Mouse (Mus musculus): ENCODE data around the gene Olfr312. TPM values are rescaled to one million over a fixed set of nuclear protein-coding genes. Genes with fewer than 3 reads are reported as not detected.
A peak's percentile ranks its signal among the peaks of the same experiment; 100 is the strongest.
"Not testable (repeated sequence)": the region's sequence is repeated elsewhere in the genome, so short reads cannot be mapped to it uniquely, and the experiment has no call there.

The Olfr312 gene
- polyA plus RNA-seq, 1 experiment from 2014 or later: not detected

DNA sequence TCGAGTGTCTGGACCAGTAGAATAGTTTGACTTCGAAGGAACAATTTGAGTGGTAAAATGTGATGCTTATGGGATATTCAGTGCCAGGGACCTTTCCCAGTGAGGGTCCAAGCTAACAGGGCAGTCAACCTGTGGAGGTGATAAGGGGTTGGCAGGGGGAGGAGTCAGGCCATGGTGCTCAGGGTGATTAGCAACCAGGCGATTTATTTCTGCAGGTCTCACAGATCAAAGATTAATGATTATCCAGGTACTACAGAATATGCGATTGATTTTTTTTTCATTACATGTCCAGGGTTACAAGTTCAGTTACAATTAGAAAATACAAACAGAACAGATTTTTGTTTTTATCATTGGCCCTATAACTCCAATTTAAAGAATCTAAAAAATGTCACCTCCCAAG, 25.2 kb upstream of the Olfr312 start:
- Histone ChIP-seq H3K4me1 (peaks cover 11% of the 10 kb centered on the region), H3K9me3 (no peaks in the 10 kb centered on the region), H3K4me2 (replicated peaks) (no peak overlapping the region), H3K27ac (replicated peaks) (no peak overlapping the region), H3K27me3 (no peaks in the 10 kb centered on the region), H3K4me3 (no peak overlapping the region), H3K9ac (replicated peaks) (no peak overlapping the region), H3K36me3 (no peaks in the 10 kb centered on the region)
- no peak for ATAC-seq (ENCODE audit: low FRiP score, low read depth)
- WGBS: 82% methylated on average over 4 of the region's 4 CpGs

DNA sequence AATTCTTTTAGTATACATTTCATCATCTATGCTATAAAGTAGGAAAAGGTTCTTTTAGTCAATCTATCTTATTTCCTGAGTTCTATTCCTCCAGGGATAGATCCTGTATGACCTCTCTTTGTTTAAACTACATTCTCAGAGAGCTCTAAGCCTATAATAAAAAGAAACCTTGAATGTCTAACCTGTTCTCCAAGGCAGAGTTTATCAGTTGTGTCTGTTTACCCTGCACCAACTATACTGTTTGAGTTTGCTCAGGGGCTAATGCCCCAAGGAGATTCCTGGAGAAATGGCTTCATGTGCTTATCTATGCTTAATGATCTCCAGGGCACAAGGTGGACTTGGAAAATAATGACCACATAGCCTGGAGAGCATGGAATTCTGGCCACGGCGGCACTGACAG, 24.6 kb upstream of the Olfr312 start:
- H3K9ac ChIP-seq (replicated peaks): no peak overlapping the region
- ATAC-seq (ENCODE audit: low FRiP score, low read depth): no peak
- H3K4me3 ChIP-seq: no peak overlapping the region
- no peak overlapping the region for H3K4me2 ChIP-seq (replicated peaks)
- H3K9me3 ChIP-seq: no peaks in the 10 kb centered on the region
- WGBS: 89% methylated on average over 2 of the region's 2 CpGs
- H3K27ac ChIP-seq (replicated peaks): no peak overlapping the region
- peaks cover 11% of the 10 kb centered on the region for H3K4me1 ChIP-seq
- no peaks in the 10 kb centered on the region for H3K27me3 ChIP-seq
- H3K36me3 ChIP-seq: no peaks in the 10 kb centered on the region

DNA sequence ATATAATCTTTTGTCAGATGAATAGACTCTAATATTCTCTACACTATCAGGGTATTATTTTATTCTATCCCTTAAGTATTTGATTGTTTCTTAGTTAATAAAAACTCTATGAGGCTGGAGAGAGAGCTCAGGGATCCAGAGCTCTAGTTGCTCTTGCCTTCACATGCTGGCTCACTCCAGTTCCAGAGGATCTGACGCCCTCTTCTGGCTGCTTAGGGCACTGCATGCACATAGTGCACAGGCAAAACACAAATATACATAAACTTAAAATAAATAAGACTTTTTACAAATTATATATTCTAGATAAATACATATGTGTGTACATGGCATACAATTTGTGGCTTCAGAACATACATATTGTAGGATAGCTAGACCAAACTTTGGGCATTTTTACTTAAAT, 17.0 kb upstream of the Olfr312 start:
- H3K36me3 ChIP-seq: no peaks in the 10 kb centered on the region
- 0% methylated on average over 1 of the region's 1 CpGs for WGBS
- no peak overlapping the region for H3K4me3 ChIP-seq
- H3K9ac ChIP-seq (replicated peaks): no peak overlapping the region
- no peak overlapping the region for H3K27ac ChIP-seq (replicated peaks)
- H3K4me1 ChIP-seq: no peaks in the 10 kb centered on the region
- no peaks in the 10 kb centered on the region for H3K27me3 ChIP-seq
- no peak for ATAC-seq (ENCODE audit: low FRiP score, low read depth)
- no peaks in the 10 kb centered on the region for H3K9me3 ChIP-seq
- no peak overlapping the region for H3K4me2 ChIP-seq (replicated peaks)

DNA sequence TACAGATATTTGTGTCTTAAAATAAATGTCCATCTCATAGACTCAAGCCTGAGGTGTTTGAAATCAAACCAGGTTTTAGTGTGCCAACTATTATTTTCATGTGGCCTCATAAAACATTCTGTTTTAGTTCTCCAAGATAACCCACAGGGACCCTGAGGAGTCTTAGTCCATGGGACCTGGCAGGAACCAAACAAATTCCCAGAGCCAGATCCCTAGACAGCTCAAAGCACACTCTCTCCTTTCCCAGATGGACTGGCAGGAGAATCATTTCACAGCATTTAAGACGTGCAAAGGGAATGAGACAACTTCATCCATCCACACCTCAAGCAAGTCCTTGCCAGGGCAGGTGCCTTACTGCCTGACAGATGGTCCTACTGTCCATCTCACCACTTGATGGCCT, 14.3 kb upstream of the Olfr312 start, which contains the start of gene Olfr313:
Olfr313 (plus strand) TSS at position 301 of the 400 bp plus-strand sequence.
- H3K9me3 ChIP-seq; H3K9ac ChIP-seq (replicated peaks); H3K36me3 ChIP-seq; H3K4me3 ChIP-seq; H3K4me1 ChIP-seq; H3K27ac ChIP-seq (replicated peaks); H3K4me2 ChIP-seq (replicated peaks); ATAC-seq (ENCODE audit: low FRiP score, low read depth); H3K27me3 ChIP-seq: not testable (repeated sequence)
- 59% methylated on average over 1 of the region's 1 CpGs for WGBS

GRCm38 (mm10) chr11:58815676-58816075, 13.4 kb upstream of the Olfr312 start:
- 86% methylated on average over 1 of the region's 1 CpGs for WGBS

GRCm38 (mm10) chr11:58829764-58830163, 727 bp downstream of the Olfr312 start:
- Histone ChIP-seq H3K9ac (replicated peaks) (no peak overlapping the region), H3K4me3 (no peak overlapping the region), H3K27ac (replicated peaks) (no peak overlapping the region), H3K9me3 (no peaks in the 10 kb centered on the region), H3K4me1 (no peaks in the 10 kb centered on the region), H3K4me2 (replicated peaks) (no peak overlapping the region), H3K36me3 (no peaks in the 10 kb centered on the region), H3K27me3 (no peaks in the 10 kb centered on the region)
- ATAC-seq (ENCODE audit: low FRiP score, low read depth): no peak
- WGBS: 78% methylated on average over 3 of the region's 3 CpGs

More at GRCm38 (mm10) chr11:58815676-58816075, 13.4 kb upstream of the Olfr312 start:
- no peak overlapping the region for H3K9ac ChIP-seq (replicated peaks)
- ATAC-seq (ENCODE audit: low FRiP score, low read depth): no peak
- no peak overlapping the region for H3K4me3 ChIP-seq
- H3K9me3 ChIP-seq: no peaks in the 10 kb centered on the region
- H3K4me1 ChIP-seq: no peaks in the 10 kb centered on the region
- H3K36me3 ChIP-seq: no peaks in the 10 kb centered on the region
- no peak overlapping the region for H3K4me2 ChIP-seq (replicated peaks)
- H3K27me3 ChIP-seq: no peaks in the 10 kb centered on the region
- no peak overlapping the region for H3K27ac ChIP-seq (replicated peaks)

- not testable (repeated sequence) for H3K4me3 ChIP-seq
These were observed 3.5 kb downstream of the Olfr312 start for GRCm38 (mm10) chr11:58832541-58832940.

DNA sequence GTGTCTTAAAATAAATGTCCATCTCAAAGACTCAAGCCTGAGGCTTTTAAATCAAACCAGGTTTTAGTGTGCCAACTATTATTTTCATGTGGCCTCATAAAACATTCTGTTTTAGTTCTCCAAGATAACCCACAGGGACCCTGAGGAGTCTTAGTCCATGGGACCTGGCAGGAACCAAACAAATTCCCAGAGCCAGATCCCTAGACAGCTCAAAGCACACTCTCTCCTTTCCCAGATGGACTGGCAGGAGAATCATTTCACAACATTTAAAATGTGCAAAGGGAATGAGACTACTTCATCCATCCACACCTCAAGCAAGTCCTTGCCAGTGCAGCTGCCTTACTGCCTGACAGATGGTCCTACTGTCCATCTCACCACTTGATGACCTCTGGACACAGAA, 9.9 kb downstream of the Olfr312 start, which contains the start of gene Olfr311:
Olfr311 (plus strand) TSS at position 301 of the 400 bp plus-strand sequence.
- not testable (repeated sequence) for H3K27ac ChIP-seq (replicated peaks); H3K36me3 ChIP-seq; H3K9ac ChIP-seq (replicated peaks); ATAC-seq (ENCODE audit: low FRiP score, low read depth); H3K9me3 ChIP-seq; H3K27me3 ChIP-seq; H3K4me1 ChIP-seq; H3K4me2 ChIP-seq (replicated peaks); H3K4me3 ChIP-seq

More at GRCm38 (mm10) chr11:58832541-58832940, 3.5 kb downstream of the Olfr312 start:
- not testable (repeated sequence) for H3K4me2 ChIP-seq (replicated peaks); H3K27ac ChIP-seq (replicated peaks); H3K27me3 ChIP-seq; H3K4me1 ChIP-seq; H3K36me3 ChIP-seq; H3K9me3 ChIP-seq; ATAC-seq (ENCODE audit: low FRiP score, low read depth); H3K9ac ChIP-seq (replicated peaks)
- 85% methylated on average over 3 of the region's 3 CpGs for WGBS

DNA sequence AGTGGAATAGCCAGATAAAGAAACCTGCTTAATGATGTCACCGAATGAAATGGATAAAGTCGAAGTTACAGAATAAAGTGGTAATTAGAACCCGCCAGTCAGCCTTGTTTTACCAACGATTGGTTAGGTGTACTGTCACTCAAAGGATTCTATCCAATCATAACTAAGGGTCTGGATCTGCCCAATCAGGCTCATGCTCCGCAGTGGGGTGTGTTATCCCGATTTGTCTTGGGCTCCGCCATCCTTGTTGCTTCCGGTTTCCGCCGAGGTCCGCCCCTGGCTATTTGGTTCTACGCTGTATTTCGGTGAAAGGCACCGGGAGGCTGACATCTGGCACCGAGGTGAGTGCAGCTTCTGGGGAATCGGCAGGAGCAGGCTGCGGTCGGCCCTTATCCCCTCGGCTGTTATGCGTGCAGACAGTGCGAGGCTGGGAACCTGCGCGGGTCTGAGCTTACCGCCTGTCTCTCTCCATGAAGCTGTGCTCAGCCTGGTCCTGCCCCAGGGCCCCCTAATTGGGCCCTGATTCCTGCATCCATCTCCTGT, 18.0 kb downstream of the Olfr312 start, which contains the start of gene Gm12258:
Gm12258 (plus strand) TSS at position 240 of the 543 bp plus-strand sequence.
- peak within 1 kb of the TSS; percentile 84 for H3K4me3 ChIP-seq
- H3K4me1 ChIP-seq: peaks cover 8% of the 10 kb centered on the region
- no peaks in the 10 kb centered on the region for H3K9me3 ChIP-seq
- H3K4me2 ChIP-seq (replicated peaks): peak within 1 kb of the TSS; percentile 92
- peak within 1 kb of the TSS; percentile 79 for H3K9ac ChIP-seq (replicated peaks)
- H3K36me3 ChIP-seq: peaks cover 28% of the 10 kb centered on the region
- H3K27me3 ChIP-seq: no peaks in the 10 kb centered on the region
- H3K27ac ChIP-seq (replicated peaks): peak within 1 kb of the TSS; percentile 67
- peak; percentile 100 for ATAC-seq (ENCODE audit: low FRiP score, low read depth)
- WGBS: under 1% methylated on average over 24 of the region's 24 CpGs

DNA sequence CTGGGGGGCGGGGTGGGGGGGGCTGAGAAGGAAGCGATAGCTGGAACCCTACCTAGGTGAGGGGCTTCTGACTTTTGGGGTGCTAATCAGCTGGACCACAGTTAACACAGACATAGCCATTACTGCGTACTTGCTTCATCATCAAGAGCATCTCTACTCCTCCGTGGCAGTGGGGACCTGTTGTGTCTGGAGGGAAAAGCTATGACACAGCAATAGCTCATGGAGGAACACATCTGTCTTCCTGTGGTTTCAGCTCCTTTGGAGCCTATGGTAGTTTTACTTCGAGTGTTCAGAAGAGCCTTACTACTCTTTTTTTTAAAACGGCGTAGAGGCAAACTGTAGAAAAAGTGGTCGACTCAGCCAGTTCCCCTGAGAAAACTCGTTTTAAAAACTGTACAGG, 18.6 kb downstream of the Olfr312 start:
- no peak overlapping the region for H3K27ac ChIP-seq (replicated peaks)
- 0 out of 2 replicates have a peak, but pooled peaks have one; percentile 24 for ATAC-seq (ENCODE audit: low FRiP score, low read depth)
- H3K36me3 ChIP-seq: peaks cover 28% of the 10 kb centered on the region
- H3K4me1 ChIP-seq: peaks cover 8% of the 10 kb centered on the region
- H3K27me3 ChIP-seq: no peaks in the 10 kb centered on the region
- H3K9me3 ChIP-seq: no peaks in the 10 kb centered on the region
- WGBS: 50% methylated on average over 9 of the region's 9 CpGs
- H3K4me3 ChIP-seq: peak overlapping the region; percentile 84
- H3K4me2 ChIP-seq (replicated peaks): peak overlapping the region; percentile 92
- peak overlapping the region; percentile 79 for H3K9ac ChIP-seq (replicated peaks)

GRCm38 (mm10) chr11:58849731-58850130, 20.7 kb downstream of the Olfr312 start:
- Histone ChIP-seq H3K4me1 (peaks cover 8% of the 10 kb centered on the region), H3K9ac (replicated peaks) (no peak overlapping the region), H3K36me3 (peaks cover 37% of the 10 kb centered on the region), H3K9me3 (no peaks in the 10 kb centered on the region), H3K4me2 (replicated peaks) (no peak overlapping the region), H3K27ac (replicated peaks) (no peak overlapping the region), H3K4me3 (no peak overlapping the region), H3K27me3 (no peaks in the 10 kb centered on the region)
- ATAC-seq (ENCODE audit: low FRiP score, low read depth): no peak
- WGBS: 72% methylated on average over 2 of the region's 2 CpGs

GRCm38 (mm10) chr11:58860744-58861143, 31.7 kb downstream of the Olfr312 start:
- 96% methylated on average over 8 of the region's 8 CpGs for WGBS
- Histone ChIP-seq H3K4me2 (replicated peaks) (no peak overlapping the region), H3K4me3 (no peak overlapping the region), H3K27ac (replicated peaks) (no peak overlapping the region), H3K9ac (replicated peaks) (no peak overlapping the region), H3K27me3 (no peaks in the 10 kb centered on the region), H3K4me1 (no peaks in the 10 kb centered on the region), H3K9me3 (peaks cover 23% of the 10 kb centered on the region), H3K36me3 (peaks cover 55% of the 10 kb centered on the region)
- ATAC-seq (ENCODE audit: low FRiP score, low read depth): no peak

Data from midbrain, embryonic 12.5 days (tissue).